Mouse (Mus musculus) MEL (cell line): Measurements from ENCODE around the gene Prap1.

Experiments
- CTCF ChIP-seq, 3 experiments: IDR thresholded peaks in 2 of 3; conservative IDR thresholded peaks in 1 of 3; 2 replicates each; pipeline ENCODE4 v1.5.1; 2011 to 2012; ENCODE audit warnings: low read length in 3 of 3, low read depth in 2 of 3, mild to moderate bottlenecking in 2 of 3, improper control_type of control experiment in 1 of 3, inconsistent platforms in 1 of 3, mixed read lengths in 1 of 3, moderate library complexity in 1 of 3; ENCODE audit not compliant: control insufficient read depth in 1 of 3, insufficient read depth in 1 of 3, poor library complexity in 1 of 3, severe bottlenecking in 1 of 3
- EP300 ChIP-seq, 2 experiments: IDR thresholded peaks; 2 replicates each; pipeline ENCODE4 v1.6.1; 2011; ENCODE audit warnings: improper control_type of control experiment in 2 of 2, low read length in 2 of 2, low read depth in 1 of 2, mild to moderate bottlenecking in 1 of 2
- MAFK ChIP-seq: IDR thresholded peaks from 2 replicates; pipeline ENCODE4 v1.6.1; 2011; ENCODE audit warnings: low read depth, mild to moderate bottlenecking, low read length, improper control_type of control experiment, borderline replicate concordance
- MAZ ChIP-seq: IDR thresholded peaks from 2 replicates; pipeline ENCODE4 v1.6.1; 2012; ENCODE audit warnings: low read depth, mild to moderate bottlenecking, inconsistent platforms, low read length, improper control_type of control experiment
- POLR2A ChIP-seq, 2 experiments: IDR thresholded peaks; 2 replicates each; pipeline ENCODE4 v1.6.1; 2011 to 2012; ENCODE audit warnings: low read length in 2 of 2, mild to moderate bottlenecking in 2 of 2, control low read depth in 1 of 2, improper control_type of control experiment in 1 of 2, low read depth in 1 of 2, moderate library complexity in 1 of 2; ENCODE audit not compliant: control insufficient read depth in 1 of 2, insufficient read depth in 1 of 2, poor library complexity in 1 of 2
- POLR2AphosphoS2 ChIP-seq: IDR thresholded peaks from 2 replicates; pipeline ENCODE4 v1.6.1; 2011; ENCODE audit warnings: low read length, improper control_type of control experiment
- RAD21 ChIP-seq: IDR thresholded peaks from 2 replicates; pipeline ENCODE4 v1.6.1; 2011; ENCODE audit warnings: mild to moderate bottlenecking, low read depth, low read length, improper control_type of control experiment

GRCm38 (mm10) chr7:140120484-140120883 lies 27.3 kb downstream of the Prap1 start:
- no peak for TF ChIP-seq CTCF (IDR thresholded peaks at IDR 0.05 in 2 of 3, conservative IDR thresholded peaks at IDR 0.05 in 1 of 3; ENCODE audit: control insufficient read depth in 1 of 3, insufficient read depth in 1 of 3, low read depth in 2 of 3, low read length in 3 of 3, poor library complexity in 1 of 3, severe bottlenecking in 1 of 3)
- TF ChIP-seq POLR2A (IDR thresholded peaks at IDR 0.05; ENCODE audit: control insufficient read depth in 1 of 2, insufficient read depth in 1 of 2, low read depth in 1 of 2, low read length in 2 of 2, poor library complexity in 1 of 2), result no peak
- no peak for TF ChIP-seq RAD21
- TF ChIP-seq POLR2AphosphoS2, result no peak
- TF ChIP-seq EP300 (IDR thresholded peaks at IDR 0.05; ENCODE audit: low read depth in 1 of 2, low read length in 2 of 2), result no peak
- TF ChIP-seq MAZ, result no peak
- no peak for TF ChIP-seq MAFK
